ENCODE assay signal across 8 mouse cellular contexts in genomic region chrX:73964363-73964762, GRCm38 (mm10). TPM values are rescaled to one million over a fixed set of nuclear protein-coding genes. Genes with fewer than 3 reads are reported as not detected.
DNase-seq lines count a peak whose midpoint lies in the region; ATAC-seq and TF ChIP-seq lines count a peak whose summit lies in the region.

No protein-coding gene starts in this region.

- H3K36me3 ChIP-seq in testis, adult 2 months (ENCODE audit: control insufficient read depth, insufficient read depth, low read length), result no peaks in the 10 kb centered on the region
- H3K36me3 ChIP-seq in forebrain, embryonic 11.5 days (ENCODE audit: control insufficient read depth, insufficient read depth, low read length), result no peaks in the 10 kb centered on the region
- H3K36me3 ChIP-seq in stomach, embryonic 16.5 days (ENCODE audit: control insufficient read depth, insufficient read depth, low read length), result no peaks in the 10 kb centered on the region

- peak overlapping the region; percentile 63 for H3K4me2 ChIP-seq in forebrain, embryonic 11.5 days (ENCODE audit: low read depth, low read length, severe bottlenecking)
- peak overlapping the region; percentile 55 for H3K4me2 ChIP-seq in stomach, embryonic 16.5 days (ENCODE audit: low read depth, low read length)

- no peak for TF ChIP-seq CTCF in testis, adult 2 months (IDR thresholded peaks at IDR 0.05; ENCODE audit: control insufficient read depth, insufficient read depth, insufficient replicate concordance, low read depth, low read length)

- H3K9ac ChIP-seq in forebrain, embryonic 11.5 days (ENCODE audit: low read length), result peak overlapping the region; percentile 77
- H3K9ac ChIP-seq in stomach, embryonic 16.5 days (ENCODE audit: low read length), result peak overlapping the region; percentile 85

- H3K9me3 ChIP-seq in forebrain, embryonic 11.5 days (ENCODE audit: control insufficient read depth, low read length), result no peaks in the 10 kb centered on the region
- no peaks in the 10 kb centered on the region for H3K9me3 ChIP-seq in stomach, embryonic 16.5 days (replicated peaks; ENCODE audit: control insufficient read depth, low read length)

- peak overlapping the region; percentile 12; the same call in 1 of the 2 replicates for H3K27ac ChIP-seq in testis, adult 2 months (ENCODE audit: control insufficient read depth, insufficient read depth, low read depth, low read length)
- H3K27ac ChIP-seq in forebrain, embryonic 11.5 days (ENCODE audit: low read depth, low read length), result no peak overlapping the region
- H3K27ac ChIP-seq in stomach, embryonic 16.5 days (ENCODE audit: low read length), result peak overlapping the region; percentile 66; the same call in 1 of the 2 replicates

- 59% methylated on average over 3 of the region's 3 CpGs for WGBS in forebrain, embryonic 11.5 days
- 27% methylated on average over 3 of the region's 3 CpGs for WGBS in stomach, embryonic 16.5 days

- H3K4me3 ChIP-seq in testis, adult 2 months (ENCODE audit: control insufficient read depth, low read depth, low read length), result peak overlapping the region; percentile 65
- peak overlapping the region; percentile 71 for H3K4me3 ChIP-seq in forebrain, embryonic 11.5 days (ENCODE audit: low read depth, low read length)
- peak overlapping the region; percentile 71 for H3K4me3 ChIP-seq in stomach, embryonic 16.5 days (replicated peaks; ENCODE audit: low read length)

- H3K27me3 ChIP-seq in testis, adult 2 months (ENCODE audit: control insufficient read depth, insufficient read depth, low read length), result no peaks in the 10 kb centered on the region
- H3K27me3 ChIP-seq in forebrain, embryonic 11.5 days (ENCODE audit: control insufficient read depth, insufficient read depth, low read length), result no peaks in the 10 kb centered on the region
- no peaks in the 10 kb centered on the region; the same call in 1 of the 2 replicates for H3K27me3 ChIP-seq in stomach, embryonic 16.5 days (ENCODE audit: control insufficient read depth, insufficient read depth, low read length)

- peaks cover 12% of the 10 kb centered on the region for H3K4me1 ChIP-seq in testis, adult 2 months (ENCODE audit: control insufficient read depth, insufficient read depth, low read length)
- peaks cover 4% of the 10 kb centered on the region; the same call in 1 of the 2 replicates for H3K4me1 ChIP-seq in forebrain, embryonic 11.5 days (replicated peaks; ENCODE audit: control insufficient read depth, insufficient read depth, low read length)
- peaks cover 11% of the 10 kb centered on the region; the same call in 1 of the 2 replicates for H3K4me1 ChIP-seq in stomach, embryonic 16.5 days (ENCODE audit: control insufficient read depth, insufficient read depth, low read length)

- ATAC-seq in forebrain, embryonic 11.5 days (replicated peaks; ENCODE audit: low FRiP score), result no peak
- no peak for ATAC-seq in stomach, embryonic 16.5 days (ENCODE audit: insufficient read depth, low FRiP score)

- no peak for TF ChIP-seq POLR2A in testis, adult 2 months (IDR thresholded peaks at IDR 0.05; ENCODE audit: control insufficient read depth, low read depth, low read length)

- DNase-seq in testis, postnatal 10 days (ENCODE audit: low spot score), result no peak
- no peak for DNase-seq in forebrain, embryonic 11.5 days (ENCODE audit: low spot score)
- peak; percentile 28 for DNase-seq in kidney, adult 9 months
- peak; percentile 63 for DNase-seq in lung, postnatal 25 days (ENCODE audit: low spot score)
- DNase-seq in gastrocnemius, postnatal 25 days, result no peak
- no peak for DNase-seq in urinary bladder, postnatal 4 days (ENCODE audit: low spot score in 2 of 2)

RNA-seq across cellular contexts. Expression of gene Hcfc1, which starts 1.8 kb away (rescaled TPM):
- polyA plus RNA-seq in testis, adult 2 months (2012; rRNA removed), result 10.7 and 13.8 TPM in 2 replicates
- 90.6 and 92.2 TPM in 2 replicates for polyA plus RNA-seq in forebrain, embryonic 11.5 days (2014; fragmentation: Nextera tagmentation; extraction: Ambion mirVana)
- 37.0 and 39.1 TPM in 2 replicates for polyA plus RNA-seq in stomach, embryonic 16.5 days (2015; fragmentation: Nextera tagmentation; extraction: Ambion mirVana)
- total RNA-seq in gastrocnemius, postnatal 25 days (2021), result 10 to 100 TPM; 26.0 to 35.7 TPM

RNA-seq across cellular contexts. Expression of gene Renbp, which starts 33.7 kb away (rescaled TPM):
- 2.1 and 3.1 TPM in 2 replicates for polyA plus RNA-seq in testis, adult 2 months (2012; rRNA removed)
- polyA plus RNA-seq in forebrain, embryonic 11.5 days (2014; fragmentation: Nextera tagmentation; extraction: Ambion mirVana), result 12.3 and 14.4 TPM in 2 replicates
- polyA plus RNA-seq in stomach, embryonic 16.5 days (2015; fragmentation: Nextera tagmentation; extraction: Ambion mirVana), result 63.3 and 65.5 TPM in 2 replicates
- 1 to 10 TPM; 1.7 to 2.5 TPM for total RNA-seq in gastrocnemius, postnatal 25 days (2021)

RNA-seq across cellular contexts. Expression of gene Naa10, which starts 42.6 kb away (rescaled TPM):
- 3.7 and 5.4 TPM in 2 replicates for polyA plus RNA-seq in testis, adult 2 months (2012; rRNA removed)
- 134 and 137 TPM in 2 replicates for polyA plus RNA-seq in forebrain, embryonic 11.5 days (2014; fragmentation: Nextera tagmentation; extraction: Ambion mirVana)
- 126 and 134 TPM in 2 replicates for polyA plus RNA-seq in stomach, embryonic 16.5 days (2015; fragmentation: Nextera tagmentation; extraction: Ambion mirVana)
- 10 to 100 TPM; 59.1 to 60.5 TPM for total RNA-seq in gastrocnemius, postnatal 25 days (2021)

RNA-seq across cellular contexts. Expression of gene Arhgap4, which starts 42.7 kb away (rescaled TPM):
- 0.44 and 0.58 TPM in 2 replicates for polyA plus RNA-seq in testis, adult 2 months (2012; rRNA removed)
- 1.7 and 2.0 TPM in 2 replicates for polyA plus RNA-seq in forebrain, embryonic 11.5 days (2014; fragmentation: Nextera tagmentation; extraction: Ambion mirVana)
- polyA plus RNA-seq in stomach, embryonic 16.5 days (2015; fragmentation: Nextera tagmentation; extraction: Ambion mirVana), result 4.7 and 5.7 TPM in 2 replicates
- 1 to 10 TPM in 1 of 2 experiments, under 1 TPM in 1; 0.41 to 1.6 TPM for total RNA-seq in gastrocnemius, postnatal 25 days (2021)

RNA-seq across cellular contexts. Expression of gene Irak1, which starts 59.4 kb away (rescaled TPM):
- polyA plus RNA-seq in testis, adult 2 months (2012; rRNA removed), result 12.8 and 17.0 TPM in 2 replicates
- 49.1 and 56.7 TPM in 2 replicates for polyA plus RNA-seq in forebrain, embryonic 11.5 days (2014; fragmentation: Nextera tagmentation; extraction: Ambion mirVana)
- 63.0 and 66.8 TPM in 2 replicates for polyA plus RNA-seq in stomach, embryonic 16.5 days (2015; fragmentation: Nextera tagmentation; extraction: Ambion mirVana)
- 10 to 100 TPM; 37.4 to 40.6 TPM for total RNA-seq in gastrocnemius, postnatal 25 days (2021)

Comparison
In these comparisons a context has a peak if more than half of its experiments do, and no peak if none do; other contexts are left out.
1. DNase-seq: peak in kidney, adult 9 months (single experiment) and lung, postnatal 25 days (single experiment); none in testis, postnatal 10 days (single experiment), forebrain, embryonic 11.5 days (single experiment), gastrocnemius, postnatal 25 days (single experiment) and urinary bladder, postnatal 4 days (0 of 2).
2. RNA of gene Naa10, which starts 42.6 kb away (polyA plus RNA-seq): 134 to 137 TPM in forebrain, embryonic 11.5 days and 126 to 134 TPM in stomach, embryonic 16.5 days; 3.7 to 5.4 TPM in testis, adult 2 months; every median in the first group is over 10 times any median in the second.
3. Peak in every context shown above with its lines, with median percentiles within 50 percentile points of each other: H3K4me3 ChIP-seq.